Mouse (Mus musculus) stomach, embryonic 14.5 days (tissue): ENCODE data around the gene Flnb. TPM values are rescaled to one million over a fixed set of nuclear protein-coding genes. Genes with fewer than 3 reads are reported as not detected.

Experiments used
- ATAC-seq: fragments of 200-750 bp; cut with Nextera tagmentation; 2 replicates; pipeline ENCODE4 v1.8.0; 2017; ENCODE audit warnings: low read depth, moderate TSS enrichment; ENCODE audit not compliant: insufficient number of reproducible peaks, insufficient read depth, low FRiP score
- H3K27ac ChIP-seq: fragments of 300-500 bp; sonication (generic); 2 replicates; pipeline ENCODE4 v1.5.1; 2014; ENCODE audit warnings: mild to moderate bottlenecking, low read length, moderate library complexity, mixed read lengths
- H3K27me3 ChIP-seq: fragments of 300-500 bp; sonication (generic); 2 replicates; pipeline ENCODE4 v1.6.1; 2014; ENCODE audit warnings: low read length, control low read depth, mixed read lengths; ENCODE audit not compliant: control insufficient read depth, insufficient read depth
- H3K36me3 ChIP-seq: fragments of 300-500 bp; sonication (generic); 2 replicates; pipeline ENCODE4 v1.6.1; 2014; ENCODE audit warnings: mild to moderate bottlenecking, control low read depth, low read length, moderate library complexity, mixed read lengths; ENCODE audit not compliant: control insufficient read depth, insufficient read depth
- H3K4me1 ChIP-seq: fragments of 300-500 bp; sonication (generic); 2 replicates; pipeline ENCODE4 v1.6.1; 2014; ENCODE audit warnings: low read length, control low read depth, mixed read lengths; ENCODE audit not compliant: control insufficient read depth, insufficient read depth
- H3K4me2 ChIP-seq: fragments of 300-500 bp; sonication (generic); replicated peaks from 2 replicates; pipeline ENCODE4 v1.6.1; 2014; ENCODE audit warnings: low read depth, low read length, control low read depth
- H3K4me3 ChIP-seq: fragments of 300-500 bp; sonication (generic); 2 replicates; pipeline ENCODE4 v1.5.1; 2014; ENCODE audit warnings: low read depth, low read length, control low read depth
- H3K9ac ChIP-seq: fragments of 300-500 bp; sonication (generic); replicated peaks from 2 replicates; pipeline ENCODE4 v1.6.1; 2014; ENCODE audit warnings: low read depth, mild to moderate bottlenecking, control low read depth, low read length, moderate library complexity, mixed read lengths
- H3K9me3 ChIP-seq: fragments of 300-500 bp; sonication (generic); 2 replicates; pipeline ENCODE4 v1.6.1; 2016; ENCODE audit warnings: low read depth, low read length, control low read depth; ENCODE audit not compliant: control insufficient read depth
- WGBS: fragments of 180-500 bp; shearing (Covaris S2); extraction: QIAGEN DNeasy Blood & Tissue Kit; methylation state at CpG from one replicate; pipeline ENCODE4 v1.1.7; 2014; 5-methylcytosine and 5-hydroxymethylcytosine counted together
- polyA plus RNA-seq: library from polyadenylated mRNA; unstranded; fragments of >200 nt; fragmentation: Nextera tagmentation; extraction: Ambion mirVana; gene quantifications from 2 replicates; pipeline ENCODE4 v1.2.1, GENCODE M21; 2014

The Flnb gene
- polyA plus RNA-seq, 1 experiment from 2014 or later = 23.7 TPM

- Histone ChIP-seq H3K4me3 (no peak overlapping the region), H3K4me2 (no peak overlapping the region), H3K9me3 (no peaks in the 10 kb centered on the region), H3K27me3 (no peaks in the 10 kb centered on the region), H3K27ac (no peak overlapping the region), H3K9ac (no peak overlapping the region), H3K36me3 (peaks cover 20% of the 10 kb centered on the region), H3K4me1 (no peaks in the 10 kb centered on the region)
- no peak for ATAC-seq
- WGBS = 85% methylated on average over 11 of the region's 11 CpGs
Observed at GRCm38 (mm10) chr14:7907058-7907457, 89.3 kb downstream of the Flnb start.

- 65% methylated on average over 10 of the region's 10 CpGs for WGBS
- Histone ChIP-seq H3K4me2 (no peak overlapping the region), H3K36me3 (peaks cover 18% of the 10 kb centered on the region)
Observed at GRCm38 (mm10) chr14:7909472-7909871, 91.7 kb downstream of the Flnb start.

GRCm38 (mm10) chr14:7913842-7914241, 96.1 kb downstream of the Flnb start:
- Histone ChIP-seq H3K36me3 (peaks cover 17% of the 10 kb centered on the region), H3K4me2 (no peak overlapping the region), H3K27ac (no peak overlapping the region), H3K27me3 (no peaks in the 10 kb centered on the region), H3K4me3 (no peak overlapping the region), H3K9ac (no peak overlapping the region), H3K9me3 (no peaks in the 10 kb centered on the region), H3K4me1 (no peaks in the 10 kb centered on the region)
- ATAC-seq = no peak
- 53% methylated on average over 7 of the region's 7 CpGs for WGBS

More at GRCm38 (mm10) chr14:7909472-7909871, 91.7 kb downstream of the Flnb start:
- Histone ChIP-seq H3K4me1 (no peaks in the 10 kb centered on the region), H3K9ac (no peak overlapping the region), H3K27ac (no peak overlapping the region), H3K4me3 (no peak overlapping the region), H3K27me3 (no peaks in the 10 kb centered on the region), H3K9me3 (no peaks in the 10 kb centered on the region)
- ATAC-seq = no peak

- no peak for ATAC-seq
- Histone ChIP-seq H3K4me1 (peaks cover under 1% of the 10 kb centered on the region; the same call in 1 of the 2 replicates), H3K27me3 (no peaks in the 10 kb centered on the region), H3K9me3 (no peaks in the 10 kb centered on the region), H3K36me3 (peaks cover 20% of the 10 kb centered on the region), H3K4me3 (no peak overlapping the region), H3K27ac (no peak overlapping the region), H3K4me2 (no peak overlapping the region), H3K9ac (no peak overlapping the region)
- WGBS = 49% methylated on average over 4 of the region's 4 CpGs
Observed at GRCm38 (mm10) chr14:7914461-7914860, 96.7 kb downstream of the Flnb start.

- Histone ChIP-seq H3K36me3 (peaks cover 22% of the 10 kb centered on the region), H3K27ac (no peak overlapping the region), H3K9ac (no peak overlapping the region), H3K27me3 (no peaks in the 10 kb centered on the region), H3K9me3 (no peaks in the 10 kb centered on the region), H3K4me1 (peaks cover 11% of the 10 kb centered on the region; the same call in 1 of the 2 replicates), H3K4me2 (no peak overlapping the region), H3K4me3 (no peak overlapping the region)
- WGBS = 78% methylated on average over 6 of the region's 6 CpGs
- no peak for ATAC-seq
Observed at GRCm38 (mm10) chr14:7918150-7918991, 100.6 kb downstream of the Flnb start.

GRCm38 (mm10) chr14:7919309-7919708, 101.6 kb downstream of the Flnb start:
- peaks cover 31% of the 10 kb centered on the region for H3K36me3 ChIP-seq
- H3K27ac ChIP-seq = peak overlapping the region; percentile 48; the same call in 1 of the 2 replicates
- no peak for ATAC-seq

GRCm38 (mm10) chr14:7919921-7920320, 102.2 kb downstream of the Flnb start:
- Histone ChIP-seq H3K36me3 (peaks cover 35% of the 10 kb centered on the region), H3K27ac (peak overlapping the region; percentile 48; the same call in 1 of the 2 replicates), H3K9ac (no peak overlapping the region), H3K27me3 (no peaks in the 10 kb centered on the region), H3K4me1 (peaks cover 11% of the 10 kb centered on the region; the same call in 1 of the 2 replicates), H3K4me2 (no peak overlapping the region), H3K9me3 (no peaks in the 10 kb centered on the region), H3K4me3 (no peak overlapping the region)
- peak; percentile 54; the same call in 1 of the 2 replicates for ATAC-seq
- WGBS = 28% methylated on average over 4 of the region's 4 CpGs

More at GRCm38 (mm10) chr14:7919309-7919708, 101.6 kb downstream of the Flnb start:
- Histone ChIP-seq H3K9me3 (no peaks in the 10 kb centered on the region), H3K4me3 (no peak overlapping the region), H3K27me3 (no peaks in the 10 kb centered on the region), H3K4me2 (no peak overlapping the region), H3K9ac (no peak overlapping the region), H3K4me1 (peaks cover 11% of the 10 kb centered on the region; the same call in 1 of the 2 replicates)
- 89% methylated on average over 5 of the region's 5 CpGs for WGBS

- 86% methylated on average over 5 of the region's 5 CpGs for WGBS
- Histone ChIP-seq H3K4me1 (peaks cover 11% of the 10 kb centered on the region; the same call in 1 of the 2 replicates), H3K9ac (no peak overlapping the region), H3K36me3 (peaks cover 42% of the 10 kb centered on the region), H3K27me3 (no peaks in the 10 kb centered on the region), H3K27ac (no peak overlapping the region), H3K9me3 (no peaks in the 10 kb centered on the region), H3K4me2 (no peak overlapping the region), H3K4me3 (no peak overlapping the region)
- no peak for ATAC-seq
Observed at GRCm38 (mm10) chr14:7921459-7921858, 103.7 kb downstream of the Flnb start.
